Mouse (Mus musculus) megakaryocyte, embryonic 14.5 days (primary cell): ENCODE measurements at regions not wholly inside any gene's neighbourhood (a gene's known extent, or its start where the extent isn't known, plus 50 kb on each side); places are given as distances from the start of the nearest gene placed in this dataset.

Source experiments
- FLI1 ChIP-seq: IDR thresholded peaks from 2 replicates; pipeline ENCODE4 v1.6.1; 2012; ENCODE audit warnings: low read length, inconsistent platforms, mixed read lengths
- GATA1 ChIP-seq: IDR thresholded peaks from 3 replicates; pipeline ENCODE4 v1.6.1; 2012; ENCODE audit warnings: mixed read lengths, low read length, inconsistent platforms, borderline replicate concordance

GRCm38 (mm10) chr9:61790849-61791248 is 123.5 kb downstream of the Rplp1 start:
- no peak for TF ChIP-seq GATA1
- TF ChIP-seq FLI1: no peak
